Mouse (Mus musculus) CH12F3 (cell line): ENCODE results near the gene Samd13.

ENCODE experiments used
- in situ Hi-C: fragments of 300-500 bp; cut with MboI; formaldehyde crosslinking; loops from 2 replicates; pipeline ENCODE4 v1.14.3; 2020; ENCODE audit warnings: low sequenced_read_pairs

Samd13 gene

GRCm38 (mm10) chr3:146675101-146675500, 10.3 kb downstream of the Samd13 start:
- in situ Hi-C loops: no loop called here

GRCm38 (mm10) chr3:146671121-146671520, 14.3 kb downstream of the Samd13 start:
- in situ Hi-C loops: no loop called here

DNA sequence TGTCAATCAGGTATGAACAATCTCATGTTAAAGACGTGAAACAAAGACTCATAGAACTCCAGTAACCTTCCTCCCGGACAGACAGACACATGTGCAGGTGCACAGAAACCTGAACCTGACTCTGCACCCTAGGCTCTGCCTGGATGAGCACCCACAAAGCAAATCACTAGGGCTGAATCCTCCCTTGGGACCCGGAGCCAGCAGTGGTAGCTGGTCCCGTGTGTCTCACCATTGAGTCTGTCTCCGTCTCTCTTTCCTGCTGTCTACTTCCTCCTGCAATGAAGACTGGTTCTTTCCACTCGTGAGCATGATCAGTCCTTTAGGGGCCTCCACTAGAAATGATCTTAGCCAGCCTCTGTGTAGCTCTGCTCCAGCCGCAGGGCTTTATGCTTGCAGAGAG, 23.5 kb downstream of the Samd13 start:
- in situ Hi-C loops: no loop called here

DNA sequence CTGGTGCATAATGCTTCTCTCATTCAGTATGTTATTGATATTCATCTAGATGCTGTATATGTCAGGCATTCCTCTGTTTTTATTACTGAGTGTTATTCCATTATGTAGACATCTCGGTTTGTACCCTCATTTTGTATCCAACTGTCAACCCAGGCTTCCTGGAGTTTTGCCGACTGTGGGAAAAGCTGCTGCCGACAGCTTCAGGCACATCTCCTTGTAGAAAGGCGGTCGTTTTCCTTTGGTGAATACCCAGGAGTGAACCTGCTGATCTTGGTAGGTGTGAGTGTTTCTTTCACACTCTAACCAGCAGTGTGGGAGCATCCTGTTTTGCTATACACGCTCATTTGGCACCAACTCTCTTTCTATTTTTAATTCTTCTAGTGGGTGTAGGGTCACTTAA, 24.4 kb downstream of the Samd13 start:
- in situ Hi-C loops: no loop called here

DNA sequence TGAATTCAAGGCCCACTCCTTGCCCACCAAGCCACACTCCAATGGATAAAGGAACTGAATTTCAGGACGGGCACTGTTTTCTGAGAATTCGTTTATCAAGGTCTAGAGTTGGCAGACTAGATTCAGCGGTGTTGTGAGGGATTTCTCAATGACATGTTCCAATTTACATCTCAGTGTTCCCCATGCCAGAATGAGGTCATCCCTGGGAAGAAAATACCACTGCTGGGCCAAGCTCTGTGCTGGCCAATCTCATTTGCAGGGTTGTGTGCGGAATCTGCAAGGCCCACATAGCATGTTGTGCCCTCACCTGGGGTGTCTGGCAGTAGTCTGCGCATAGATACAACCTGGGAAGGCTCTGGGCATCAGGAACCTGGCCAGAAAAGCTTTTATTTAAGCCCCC, 26.1 kb downstream of the Samd13 start:
- in situ Hi-C loops: no loop called here

- in situ Hi-C loops: no loop called here
Measured at GRCm38 (mm10) chr3:146658061-146658639, 27.2 kb downstream of the Samd13 start.

- in situ Hi-C loops: no loop called here
Measured at GRCm38 (mm10) chr3:146657433-146657832, 28.0 kb downstream of the Samd13 start.

DNA sequence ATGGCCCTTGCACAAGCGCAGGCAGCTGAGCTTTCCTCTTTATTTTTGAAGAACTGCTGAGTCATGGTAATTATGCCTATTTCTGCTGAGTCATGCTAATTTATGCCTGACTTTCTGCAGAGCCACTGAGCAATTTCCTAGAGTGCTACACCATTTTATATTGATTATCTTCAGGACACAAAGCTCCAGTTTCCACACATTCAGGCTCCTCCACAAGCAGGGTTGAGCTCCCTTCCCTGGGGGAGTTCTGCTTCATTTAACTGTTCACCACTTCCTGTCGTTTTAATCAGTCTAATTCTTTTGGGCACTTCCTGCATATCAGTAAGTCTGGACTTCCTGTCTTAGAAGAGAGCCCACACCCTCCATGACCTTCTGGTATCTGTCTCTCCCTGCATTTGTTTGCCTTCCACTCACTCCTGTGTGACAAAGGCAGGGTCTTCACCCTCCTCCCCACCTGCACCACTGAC, 30.2 kb downstream of the Samd13 start:
- in situ Hi-C loops: no loop called here

- in situ Hi-C loops: no loop called here
Measured at GRCm38 (mm10) chr3:146653692-146654091, 31.7 kb downstream of the Samd13 start.

GRCm38 (mm10) chr3:146652431-146652830, 33.0 kb downstream of the Samd13 start:
- in situ Hi-C loops: no loop called here

GRCm38 (mm10) chr3:146651217-146651616, 34.2 kb downstream of the Samd13 start, which contains the start of gene 4930503B20Rik:
Gene 4930503B20Rik, minus strand, starts transcription at chr3:146651317.
- in situ Hi-C loops: no loop called here

DNA sequence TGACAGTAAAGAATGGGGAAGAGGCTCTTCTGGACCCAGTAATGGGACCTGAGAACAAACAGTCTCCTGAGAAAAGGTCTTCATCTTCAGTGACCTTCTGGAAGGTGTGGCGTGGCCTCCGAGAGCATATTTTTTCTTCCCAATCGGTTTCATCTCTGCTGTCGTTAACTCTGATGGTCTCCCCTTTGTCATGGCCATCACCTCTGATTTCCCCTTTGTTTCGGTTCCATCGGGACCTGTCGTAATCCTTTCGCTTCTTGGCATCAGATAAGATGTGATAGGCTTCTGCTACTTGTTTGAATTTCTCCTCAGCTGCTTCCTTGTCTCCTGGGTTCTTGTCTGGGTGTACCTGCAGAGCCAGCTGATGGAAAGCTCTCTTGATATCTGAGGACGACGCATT, 34.7 kb downstream of the Samd13 start:
- in situ Hi-C loops: no loop called here

GRCm38 (mm10) chr3:146649311-146649894, 36.0 kb downstream of the Samd13 start:
- in situ Hi-C loops: no loop called here

DNA sequence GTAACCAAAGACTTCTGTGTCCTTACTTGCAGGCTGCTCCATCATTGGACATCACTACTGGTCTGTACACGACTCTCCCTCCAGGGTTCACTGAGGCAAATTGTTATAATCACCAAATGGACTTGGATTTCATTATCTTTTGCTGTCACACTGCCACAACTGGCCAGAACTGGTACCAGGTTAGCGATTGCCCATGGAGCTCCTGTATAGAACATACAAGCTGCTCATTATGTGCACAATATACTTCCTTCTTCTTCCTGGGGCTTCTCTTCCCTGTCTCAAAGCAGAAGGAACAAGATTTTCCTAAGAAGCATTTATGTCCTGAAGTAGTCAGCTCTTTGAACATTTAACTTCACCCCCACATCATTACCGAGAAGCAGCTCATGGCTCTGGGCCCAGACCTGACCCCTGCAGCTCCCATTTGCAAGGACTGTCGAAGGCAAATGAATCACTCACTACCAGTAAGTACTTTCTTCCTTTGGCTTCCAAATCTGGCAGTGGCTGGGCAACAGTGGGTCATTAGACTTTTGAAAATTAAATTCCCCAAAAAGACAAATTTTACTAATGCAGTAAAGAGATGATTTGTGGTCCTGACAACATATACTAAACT, 43.5 kb downstream of the Samd13 start:
- in situ Hi-C loops: no loop called here

DNA sequence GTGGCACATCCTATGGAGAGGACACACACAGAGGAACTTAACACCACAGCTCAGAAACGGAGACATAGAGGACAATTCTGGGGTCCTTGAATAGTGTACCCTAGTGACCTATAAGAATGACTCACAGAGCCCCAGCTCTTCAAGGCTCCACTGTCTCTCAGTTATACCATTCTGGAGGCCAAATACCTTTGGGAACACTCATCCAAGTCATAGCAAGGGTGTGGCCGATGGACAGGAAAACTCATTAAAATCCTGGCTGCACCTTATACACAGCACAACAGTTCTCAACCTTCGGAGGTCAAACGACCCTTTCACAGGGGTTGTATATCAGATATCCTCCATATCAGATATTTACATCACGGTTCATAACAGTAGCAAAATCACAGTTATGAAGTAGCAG, 52.9 kb downstream of the Samd13 start:
- in situ Hi-C loops: no loop called here

- in situ Hi-C loops: no loop called here
Measured at GRCm38 (mm10) chr3:146628227-146628982, 57.0 kb downstream of the Samd13 start.

DNA sequence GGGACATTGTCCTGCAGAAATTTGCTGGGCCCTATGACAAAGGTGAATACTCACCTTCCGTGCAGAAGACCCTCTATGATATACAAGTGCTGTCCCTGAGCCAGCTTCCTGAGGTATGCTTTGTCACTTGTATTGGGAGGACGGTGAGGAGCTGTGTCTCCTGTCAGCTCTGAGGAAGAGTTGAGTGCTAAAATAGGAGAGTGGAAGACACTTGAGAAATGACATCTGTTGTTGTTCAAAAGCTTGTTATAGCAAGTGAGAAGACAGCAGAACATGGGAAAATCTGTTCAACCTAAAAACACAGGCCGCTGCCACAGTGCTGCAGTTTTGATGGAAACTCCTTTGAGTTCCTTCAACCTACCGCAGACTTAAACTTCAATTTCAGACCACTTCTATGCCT, 59.6 kb downstream of the Samd13 start:
- in situ Hi-C loops: no loop called here

- in situ Hi-C loops: no loop called here
Measured at GRCm38 (mm10) chr3:146621966-146622365, 63.4 kb downstream of the Samd13 start.

- in situ Hi-C loops: no loop called here
Measured at GRCm38 (mm10) chr3:146620555-146621249, 64.7 kb downstream of the Samd13 start.

DNA sequence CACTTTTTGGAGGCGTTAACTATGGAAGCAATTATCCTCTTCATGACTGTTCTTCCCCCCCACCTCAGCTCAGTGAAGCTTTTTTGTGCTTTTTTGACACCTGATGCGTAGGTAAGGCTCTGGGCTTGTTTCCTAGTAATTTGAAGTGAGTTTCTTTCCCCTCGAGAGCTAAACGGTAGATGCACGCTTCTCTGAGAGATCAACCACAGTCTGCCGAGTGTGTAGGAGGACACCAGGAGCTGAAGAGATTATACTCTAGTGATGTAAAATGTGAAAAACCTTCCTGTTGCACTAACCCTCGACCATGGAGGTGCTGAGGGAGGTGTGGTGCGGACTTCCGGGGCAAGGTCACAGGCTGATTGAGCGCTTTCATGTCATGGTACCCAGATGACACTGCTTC, 65.3 kb downstream of the Samd13 start:
- in situ Hi-C loops: no loop called here

- in situ Hi-C loops: no loop called here
Measured at GRCm38 (mm10) chr3:146618357-146618756, 67.0 kb downstream of the Samd13 start.
